Mouse (Mus musculus): Measurements from ENCODE around the gene Prkn.
A peak's percentile ranks its signal among the peaks of the same experiment; 100 is the strongest.
"Not testable (repeated sequence)": the region's sequence is repeated elsewhere in the genome, so short reads cannot be mapped to it uniquely, and the experiment has no call there.

The Prkn gene

GRCm38 (mm10) chr17:11989296-11989695, 1149.1 kb downstream of the Prkn start:
- no peak for DNase-seq (ENCODE audit: low spot score)

- DNase-seq (ENCODE audit: low spot score) = no peak
Observed at GRCm38 (mm10) chr17:11990386-11991087, 1150.4 kb downstream of the Prkn start.

GRCm38 (mm10) chr17:11993249-11993648, 1153.1 kb downstream of the Prkn start:
- DNase-seq (ENCODE audit: low spot score) = peak; percentile 12

- DNase-seq (ENCODE audit: low spot score) = no peak
Observed at GRCm38 (mm10) chr17:11994252-11994651, 1154.1 kb downstream of the Prkn start.

- not testable (repeated sequence) for DNase-seq (ENCODE audit: low spot score)
Observed at GRCm38 (mm10) chr17:11994754-11995153, 1154.6 kb downstream of the Prkn start.

- DNase-seq (ENCODE audit: low spot score) = no peak
Observed at GRCm38 (mm10) chr17:11995522-11995921, 1155.3 kb downstream of the Prkn start.

- DNase-seq (ENCODE audit: low spot score) = no peak
Observed at GRCm38 (mm10) chr17:11996311-11996710, 1156.1 kb downstream of the Prkn start.

- DNase-seq (ENCODE audit: low spot score) = no peak
Observed at GRCm38 (mm10) chr17:12000285-12000684, 1160.1 kb downstream of the Prkn start.

- DNase-seq (ENCODE audit: low spot score) = no peak
Observed at GRCm38 (mm10) chr17:12021326-12021725, 1181.1 kb downstream of the Prkn start.

GRCm38 (mm10) chr17:12029362-12029761, 1189.2 kb downstream of the Prkn start:
- no peak for DNase-seq (ENCODE audit: low spot score)

- no peak for DNase-seq (ENCODE audit: low spot score)
Observed at GRCm38 (mm10) chr17:12029921-12030461, 1189.8 kb downstream of the Prkn start.

- no peak for DNase-seq (ENCODE audit: low spot score)
Observed at GRCm38 (mm10) chr17:12030556-12031160, 1190.5 kb downstream of the Prkn start.

GRCm38 (mm10) chr17:12031203-12031942, 1191.2 kb downstream of the Prkn start:
- peak; percentile 37 for DNase-seq (ENCODE audit: low spot score)

GRCm38 (mm10) chr17:12032014-12032791, 1192.0 kb downstream of the Prkn start:
- DNase-seq (ENCODE audit: low spot score) = no peak

- DNase-seq (ENCODE audit: low spot score) = no peak
Observed at GRCm38 (mm10) chr17:12035386-12035785, 1195.2 kb downstream of the Prkn start.

- peak; percentile 59 for DNase-seq (ENCODE audit: low spot score)
Observed at GRCm38 (mm10) chr17:12036205-12036604, 1196.0 kb downstream of the Prkn start.

- DNase-seq (ENCODE audit: low spot score) = no peak
Observed at GRCm38 (mm10) chr17:12037065-12037464, 1196.9 kb downstream of the Prkn start.

- DNase-seq (ENCODE audit: low spot score) = no peak
Observed at GRCm38 (mm10) chr17:12037574-12037973, 1197.4 kb downstream of the Prkn start.

GRCm38 (mm10) chr17:12038499-12038898, 1198.3 kb downstream of the Prkn start:
- no peak for DNase-seq (ENCODE audit: low spot score)

GRCm38 (mm10) chr17:12039188-12039587, 1199.0 kb downstream of the Prkn start:
- DNase-seq (ENCODE audit: low spot score) = peak; percentile 83

GRCm38 (mm10) chr17:12039922-12040321, 1199.7 kb downstream of the Prkn start:
- no peak for DNase-seq (ENCODE audit: low spot score)

- no peak for DNase-seq (ENCODE audit: low spot score)
Observed at GRCm38 (mm10) chr17:12040546-12040945, 1200.4 kb downstream of the Prkn start.

Data from lung, postnatal 25 days (tissue).